Mouse (Mus musculus) adrenal gland, postnatal 14 days (tissue): ENCODE measurements around the gene Tmem160. TPM values are rescaled to one million over a fixed set of nuclear protein-coding genes. Genes with fewer than 3 reads are reported as not detected.

Experiments used
- DNase-seq: peaks from one replicate; pipeline ENCODE4 v3.0.0; 2021; ENCODE audit warnings: mixed read lengths
- long read RNA-seq, 2 experiments: library from polyadenylated mRNA; stranded (forward); transcript quantifications; one replicate each; pipeline ENCODE4 v2.0.0; 2021
- total RNA-seq: library from RNA; stranded (reverse); gene quantifications from 2 replicates; pipeline ENCODE4 v1.2.3, GENCODE M21; 2021

Gene Tmem160
- 46.2 and 49.2 TPM in 2 replicates for total RNA-seq
- long read RNA-seq, experiment 1, transcript Tmem160-201 (3 exons, 815 nt) = major isoform, 76 of 145 reads
- long read RNA-seq, experiment 1, partial matches to known transcripts = 69 of 145 reads
- long read RNA-seq, experiment 1, other reads (novel, unspliced or antisense) = 0 of 145 reads
- long read RNA-seq, experiment 2, transcript Tmem160-201 (3 exons, 815 nt) = major isoform, 64 of 132 reads
- long read RNA-seq, experiment 2, partial matches to known transcripts = 67 of 132 reads
- long read RNA-seq, experiment 2, other reads (novel, unspliced or antisense) = 1 of 132 reads

GRCm38 (mm10) chr7:16452587-16453073, at the start of gene Tmem160:
Gene Tmem160 (plus strand): TSS chr7:16452779.
- peak; percentile 94 for DNase-seq

GRCm38 (mm10) chr7:16402968-16403948, 49.3 kb upstream of the Tmem160 start:
- DNase-seq = peak; percentile 20

- no peak for DNase-seq
These were observed 48.1 kb upstream of the Tmem160 start for GRCm38 (mm10) chr7:16404315-16405072.

GRCm38 (mm10) chr7:16405073-16405455, 47.5 kb upstream of the Tmem160 start:
- DNase-seq = peak; percentile 57

GRCm38 (mm10) chr7:16405516-16406351, 46.8 kb upstream of the Tmem160 start:
- DNase-seq = peak; percentile 73

GRCm38 (mm10) chr7:16406978-16407377, 45.6 kb upstream of the Tmem160 start:
- no peak for DNase-seq

GRCm38 (mm10) chr7:16411100-16411499, 41.5 kb upstream of the Tmem160 start:
- DNase-seq = no peak

GRCm38 (mm10) chr7:16412220-16412896, 40.2 kb upstream of the Tmem160 start:
- DNase-seq = no peak

GRCm38 (mm10) chr7:16412930-16413329, 39.6 kb upstream of the Tmem160 start:
- DNase-seq = no peak

GRCm38 (mm10) chr7:16415426-16415825, 37.2 kb upstream of the Tmem160 start:
- DNase-seq = no peak

GRCm38 (mm10) chr7:16417141-16417771, 35.3 kb upstream of the Tmem160 start:
- peak; percentile 74 for DNase-seq

- no peak for DNase-seq
These were observed 33.9 kb upstream of the Tmem160 start for GRCm38 (mm10) chr7:16418713-16419112.

GRCm38 (mm10) chr7:16420493-16421118, 32.0 kb upstream of the Tmem160 start:
- no peak for DNase-seq

GRCm38 (mm10) chr7:16422222-16422856, 30.2 kb upstream of the Tmem160 start:
- no peak for DNase-seq

- no peak for DNase-seq
These were observed 28.8 kb upstream of the Tmem160 start for GRCm38 (mm10) chr7:16423731-16424130.

- no peak for DNase-seq
These were observed 26.9 kb upstream of the Tmem160 start for GRCm38 (mm10) chr7:16425721-16426120.

- peak; percentile 93 for DNase-seq
These were observed 26.4 kb upstream of the Tmem160 start for GRCm38 (mm10) chr7:16426129-16426729.

- no peak for DNase-seq
These were observed 19.1 kb upstream of the Tmem160 start for GRCm38 (mm10) chr7:16433352-16433971.
